Mouse (Mus musculus): ENCODE measurements around the gene Cyp2b10.
"Not testable (repeated sequence)": the region's sequence is repeated elsewhere in the genome, so short reads cannot be mapped to it uniquely, and the experiment has no call there.

Gene Cyp2b10

DNA sequence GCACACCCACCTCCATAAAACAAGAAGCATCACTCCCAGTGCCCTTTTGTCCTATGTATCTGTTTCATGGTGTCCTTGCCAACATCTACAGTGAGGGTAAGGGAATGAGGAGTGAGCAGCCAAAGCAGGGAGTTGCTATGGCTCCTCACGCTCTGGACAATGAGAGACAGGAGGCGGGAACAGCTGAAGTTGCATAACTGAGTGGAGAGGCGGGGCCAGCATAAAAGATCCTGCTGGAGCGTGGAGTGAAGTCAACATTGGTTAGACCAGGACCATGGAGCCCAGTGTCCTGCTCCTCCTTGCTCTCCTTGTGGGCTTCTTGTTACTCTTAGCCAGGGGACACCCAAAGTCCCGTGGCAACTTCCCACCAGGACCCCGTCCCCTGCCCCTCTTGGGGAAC is at the start of gene Cyp2b10:
Gene Cyp2b10 (plus strand): TSS at position 210 of the 400 bp plus-strand sequence.
- DNase-seq (ENCODE audit: low read depth, low spot score): no peak

DNA sequence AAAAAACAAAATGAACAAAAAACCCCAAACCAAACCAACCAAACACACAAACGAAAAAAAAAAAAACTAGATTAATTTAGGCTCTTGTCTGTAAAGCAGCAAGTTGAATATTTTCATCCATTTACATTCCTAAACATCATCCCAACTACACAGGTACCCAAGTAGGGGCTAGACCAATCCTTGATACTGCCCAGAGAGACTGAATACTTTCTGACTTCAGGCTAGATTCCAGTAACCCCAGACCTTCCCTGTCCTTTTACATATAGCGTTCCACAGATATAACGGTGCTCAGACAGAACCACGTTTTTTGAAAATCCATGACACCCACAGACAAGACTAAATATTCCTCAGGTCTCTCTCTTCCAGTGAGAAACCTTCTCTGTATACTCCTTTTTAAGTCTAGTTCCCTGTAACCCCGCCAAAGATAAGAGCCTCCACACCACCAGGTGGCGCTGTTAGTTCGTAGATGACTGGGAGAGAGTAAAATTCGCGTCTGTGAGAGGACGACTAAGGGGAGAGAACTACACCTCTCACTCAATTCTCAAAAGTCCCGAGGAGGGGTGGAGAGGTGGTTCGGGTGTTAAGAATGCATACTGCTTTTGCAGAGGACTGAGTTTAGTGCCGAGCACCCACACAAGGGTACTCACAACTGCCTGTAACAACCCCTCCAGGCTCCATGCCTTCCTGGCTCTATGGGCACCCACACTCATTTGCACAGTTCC is 49.5 kb upstream of the Cyp2b10 start:
- DNase-seq (ENCODE audit: low read depth, low spot score): peak; percentile 90

GRCm38 (mm10) chr7:25848444-25848812 is 49.0 kb upstream of the Cyp2b10 start:
- peak; percentile 27 for DNase-seq (ENCODE audit: low read depth, low spot score)

GRCm38 (mm10) chr7:25855082-25855481 is 42.3 kb upstream of the Cyp2b10 start:
- peak; percentile 36 for DNase-seq (ENCODE audit: low read depth, low spot score)

DNA sequence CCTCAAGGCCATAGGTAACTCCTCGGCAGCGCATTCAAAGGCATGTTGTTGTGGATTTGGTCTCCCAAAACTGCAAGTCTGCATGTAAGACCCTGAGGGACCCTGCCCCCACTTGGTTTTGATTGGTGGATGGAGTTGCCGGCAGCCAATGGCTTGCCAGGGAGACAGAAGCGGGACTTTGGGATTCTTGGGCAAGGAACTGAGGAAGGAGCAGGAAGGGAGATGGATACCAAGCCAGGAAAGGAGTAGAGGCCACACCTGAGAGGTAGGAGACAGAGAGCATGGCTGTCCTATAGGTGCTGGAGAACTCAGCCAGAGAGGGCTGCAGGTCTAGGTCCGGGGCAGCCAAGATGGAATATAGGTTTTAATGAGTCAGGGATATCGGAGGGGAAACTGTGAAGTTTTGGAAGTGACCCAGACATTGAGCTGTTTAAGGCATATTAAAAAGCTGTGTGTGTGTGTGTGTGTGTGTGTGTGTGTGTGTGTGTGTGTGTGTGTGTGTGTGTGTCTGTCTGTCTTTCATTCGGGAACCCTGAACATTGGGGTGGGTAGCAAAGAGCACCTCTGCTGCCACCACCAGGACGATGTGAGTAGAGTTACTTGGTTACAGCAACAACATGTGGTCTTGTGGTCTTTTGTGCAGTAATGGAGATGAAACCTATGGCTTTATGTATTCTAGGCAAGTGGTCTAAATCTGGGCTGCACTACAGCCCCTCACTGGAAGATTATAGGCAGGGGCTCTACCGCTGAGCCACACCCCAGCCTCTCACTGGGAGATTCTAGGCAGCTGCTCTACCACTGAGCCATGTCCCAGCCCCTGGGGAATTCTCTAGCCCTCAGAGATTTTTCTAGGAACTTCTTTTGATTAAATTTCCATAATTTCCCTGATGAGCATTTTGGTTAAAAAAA is 37.2 kb upstream of the Cyp2b10 start:
- DNase-seq (ENCODE audit: low read depth, low spot score): peak; percentile 54

- DNase-seq (ENCODE audit: low read depth, low spot score): no peak
Measured at GRCm38 (mm10) chr7:25862365-25862764, 35.1 kb upstream of the Cyp2b10 start.

DNA sequence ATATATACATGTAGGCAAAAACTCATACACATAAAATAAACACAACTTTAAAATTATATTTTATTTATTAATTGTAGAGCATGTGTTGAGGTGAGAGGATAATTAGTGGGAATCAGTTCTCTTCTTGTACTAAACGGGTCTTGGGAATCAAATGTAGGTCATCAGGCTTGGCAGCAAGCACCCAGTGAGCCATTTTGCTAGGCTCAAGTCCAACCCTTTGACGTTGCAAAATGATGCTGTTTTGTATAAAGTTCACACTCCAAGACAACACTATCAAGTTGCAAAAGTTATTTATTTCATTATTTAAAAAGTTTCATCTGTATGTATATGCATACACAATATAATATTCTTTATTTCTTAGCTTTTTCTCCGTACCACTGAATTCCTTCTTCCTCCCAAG is 33.7 kb upstream of the Cyp2b10 start:
- no peak for DNase-seq (ENCODE audit: low read depth, low spot score)

GRCm38 (mm10) chr7:25864861-25865260 is 32.6 kb upstream of the Cyp2b10 start:
- no peak for DNase-seq (ENCODE audit: low read depth, low spot score)

DNA sequence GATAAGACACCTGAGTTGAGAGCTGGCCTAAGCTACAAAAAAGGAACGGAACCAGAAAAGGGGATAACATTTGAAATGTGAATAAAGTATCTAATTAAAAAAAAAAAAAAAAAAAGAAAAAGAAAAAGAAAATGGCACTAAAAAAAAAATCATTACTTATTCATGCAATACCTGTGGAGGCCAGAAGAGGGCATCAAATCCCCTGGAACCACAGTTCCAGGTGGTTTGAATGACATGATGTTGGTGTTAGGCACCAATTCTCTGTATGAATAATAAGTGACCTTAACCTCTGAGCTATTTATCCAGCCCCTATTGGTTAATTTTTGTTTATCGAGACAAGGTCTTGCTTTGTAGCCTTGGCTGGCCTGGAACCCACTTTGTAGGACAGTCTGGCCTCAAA is 27.6 kb upstream of the Cyp2b10 start:
- peak; percentile 10 for DNase-seq (ENCODE audit: low read depth, low spot score)

GRCm38 (mm10) chr7:25872624-25873023 is 24.8 kb upstream of the Cyp2b10 start:
- DNase-seq (ENCODE audit: low read depth, low spot score): no peak

- DNase-seq (ENCODE audit: low read depth, low spot score): no peak
Measured at GRCm38 (mm10) chr7:25878735-25879134, 18.7 kb upstream of the Cyp2b10 start.

DNA sequence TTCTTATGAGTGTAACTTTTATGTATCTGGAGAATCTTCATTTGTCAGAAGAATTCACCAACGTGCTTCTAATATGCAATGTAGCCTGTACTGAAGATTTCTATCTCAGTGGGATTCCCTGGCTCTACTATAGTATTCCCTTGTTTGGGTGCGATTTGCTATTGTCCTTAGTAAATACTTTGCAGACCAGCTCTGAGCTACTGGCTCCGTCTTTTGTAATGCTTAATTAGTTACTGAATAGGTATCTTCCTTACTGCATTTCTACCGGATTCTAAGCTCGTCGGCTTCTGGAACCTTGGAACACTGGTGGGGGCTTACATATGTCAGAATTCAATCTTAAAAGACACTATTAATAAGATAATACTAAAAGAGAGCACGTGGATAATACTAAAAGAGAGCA is 16.7 kb upstream of the Cyp2b10 start:
- DNase-seq (ENCODE audit: low read depth, low spot score): not testable (repeated sequence)

GRCm38 (mm10) chr7:25884272-25884671 is 13.1 kb upstream of the Cyp2b10 start:
- no peak for DNase-seq (ENCODE audit: low read depth, low spot score)

DNA sequence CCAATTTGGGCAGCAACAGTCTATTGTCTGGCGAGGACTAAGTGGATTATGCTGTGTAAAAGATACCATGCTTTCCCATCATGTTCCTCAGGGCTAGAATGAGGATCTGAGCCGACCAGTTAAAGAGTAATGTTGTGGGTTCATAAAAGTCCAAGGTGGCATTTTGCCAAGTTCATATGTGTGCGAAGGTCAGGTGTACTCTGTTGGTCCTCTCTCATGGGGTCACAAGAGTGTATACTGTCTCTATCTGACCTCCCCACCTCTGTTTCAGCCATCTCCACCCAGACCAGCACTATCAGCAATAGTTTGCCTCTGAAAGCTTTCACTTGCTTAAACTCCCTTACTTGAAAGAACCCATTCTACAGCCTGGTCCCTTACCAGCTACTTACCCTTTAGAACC is 9.7 kb upstream of the Cyp2b10 start:
- no peak for DNase-seq (ENCODE audit: low read depth, low spot score)

DNA sequence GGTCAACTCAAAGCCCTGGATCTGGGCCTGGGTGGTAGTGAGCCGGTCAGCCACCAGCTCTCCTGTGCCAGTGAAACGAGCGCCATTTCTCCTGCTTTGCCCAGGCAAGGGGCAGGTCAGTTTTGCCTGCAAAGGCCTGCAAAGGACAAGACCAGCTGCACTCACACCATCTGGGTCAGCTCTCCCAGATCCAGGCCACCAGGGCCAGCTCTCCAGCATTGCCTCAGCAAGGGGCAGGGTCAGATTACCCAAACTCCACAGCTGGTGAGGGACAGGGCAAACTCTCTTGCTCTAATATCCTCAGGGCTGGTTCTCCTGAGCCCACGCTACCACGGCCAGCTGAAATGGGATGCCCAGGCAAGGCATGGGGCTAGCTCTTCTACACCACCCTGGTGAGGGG is 4.3 kb upstream of the Cyp2b10 start:
- no peak for DNase-seq (ENCODE audit: low read depth, low spot score)

DNA sequence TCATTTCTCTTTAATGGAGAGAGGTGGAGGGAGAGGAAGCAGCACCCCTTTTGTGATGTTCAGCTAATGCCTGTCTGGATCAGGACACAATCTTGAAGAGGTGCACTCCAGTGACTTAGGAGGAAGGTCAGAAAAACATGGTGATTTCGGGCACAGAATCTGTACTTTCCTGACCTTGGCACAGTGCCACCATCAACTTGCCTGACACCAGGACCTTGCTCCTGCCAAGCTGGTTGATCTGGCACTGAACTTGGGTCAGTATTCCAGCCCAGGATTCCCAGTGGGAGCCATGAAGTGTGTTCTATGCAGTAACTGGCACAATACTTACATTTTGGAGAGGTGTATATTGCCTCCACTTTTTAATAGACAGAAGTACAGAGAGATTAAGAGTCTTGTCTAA is 2.3 kb upstream of the Cyp2b10 start:
- DNase-seq (ENCODE audit: low read depth, low spot score): no peak

DNA sequence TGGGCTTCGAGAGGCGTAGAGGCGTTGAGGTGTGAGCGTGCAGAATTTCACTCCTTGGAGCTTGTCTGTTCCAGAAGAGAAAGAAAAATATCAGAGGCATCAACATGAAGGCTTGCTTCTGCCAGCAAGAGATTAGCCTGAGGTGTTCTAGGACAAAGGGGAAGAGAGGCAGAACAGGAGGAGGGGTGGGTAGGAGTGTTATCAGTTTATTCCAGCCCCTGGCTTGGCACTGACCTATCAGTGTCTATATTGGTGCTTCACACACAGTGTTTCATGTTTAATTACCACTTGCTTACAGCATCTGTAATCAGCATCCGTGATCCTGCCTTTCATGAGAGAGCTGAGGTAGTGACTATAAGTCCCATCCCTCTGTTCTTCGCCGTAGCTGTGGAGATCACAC is 644 bp downstream of the Cyp2b10 start:
- no peak for DNase-seq (ENCODE audit: low read depth, low spot score)

DNA sequence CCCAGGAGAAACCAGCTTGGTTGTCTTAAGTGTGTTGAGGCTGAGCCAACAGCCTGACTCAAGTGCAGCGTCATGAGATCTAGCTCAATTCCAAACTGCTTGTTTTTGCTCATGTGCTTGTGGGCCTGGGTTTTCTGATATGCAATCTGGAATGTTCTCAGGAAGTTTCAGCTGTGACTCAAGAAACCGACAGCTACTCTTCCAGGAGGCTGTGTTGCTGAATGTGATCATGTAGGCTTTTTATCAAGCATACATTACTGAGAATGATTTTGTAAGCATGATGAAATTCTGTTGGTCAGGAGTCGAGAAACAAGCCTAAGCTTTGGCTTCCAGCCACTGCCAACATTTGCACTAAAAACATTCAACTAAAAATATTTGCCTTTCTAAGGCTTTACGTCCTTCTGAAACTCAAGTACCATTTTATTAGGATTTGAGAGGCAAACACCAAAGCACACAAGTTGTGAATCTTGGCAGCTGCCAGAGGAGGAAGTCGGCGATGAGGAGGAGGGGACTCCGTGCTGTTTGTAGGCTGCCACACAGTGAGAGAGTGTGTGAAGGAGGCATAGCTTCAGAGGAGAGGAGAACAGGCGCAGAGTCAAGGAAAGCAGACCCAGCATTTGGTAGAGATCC is 4.8 kb downstream of the Cyp2b10 start:
- no peak for DNase-seq (ENCODE audit: low read depth, low spot score)

DNA sequence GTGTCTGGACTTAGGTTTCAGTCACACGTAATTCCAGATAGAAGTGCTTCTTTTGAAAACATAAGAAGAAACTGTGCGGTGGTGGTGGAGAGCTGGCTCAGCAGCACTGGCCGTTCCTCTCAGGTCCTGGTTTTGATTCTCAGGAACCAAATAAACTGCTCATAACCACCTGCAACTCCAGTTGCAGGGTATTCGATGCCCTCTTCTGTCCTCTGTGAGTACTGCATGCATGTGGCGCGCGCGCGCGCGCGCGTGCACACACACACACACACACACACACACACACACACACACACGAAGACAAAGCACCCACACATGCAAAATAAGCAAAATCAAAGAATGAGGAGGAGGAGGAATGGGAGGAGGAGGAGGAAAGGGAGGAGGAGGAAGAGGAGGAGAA is 5.7 kb downstream of the Cyp2b10 start:
- DNase-seq (ENCODE audit: low read depth, low spot score): no peak

GRCm38 (mm10) chr7:25904066-25904465 is 6.6 kb downstream of the Cyp2b10 start:
- DNase-seq (ENCODE audit: low read depth, low spot score): peak; percentile 36

DNA sequence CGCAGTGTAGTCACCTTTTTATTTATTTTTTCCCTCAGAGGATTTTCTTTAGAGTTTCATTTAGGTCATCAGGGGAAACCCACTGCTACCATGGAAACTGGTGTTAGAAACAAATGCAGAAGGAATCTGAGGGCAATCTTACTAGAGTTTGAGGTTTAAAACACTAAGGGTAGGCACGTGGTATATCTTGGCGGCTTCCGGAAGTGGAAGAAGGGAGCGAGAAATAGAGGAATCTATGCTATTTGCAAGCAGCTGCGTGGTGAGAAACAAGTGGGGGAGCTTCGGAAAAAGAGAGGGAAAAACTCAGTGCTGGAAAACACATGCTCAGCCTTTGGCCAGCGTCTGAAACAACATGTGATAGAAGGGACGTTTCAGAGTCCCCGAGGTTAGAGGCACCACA is 7.1 kb downstream of the Cyp2b10 start:
- DNase-seq (ENCODE audit: low read depth, low spot score): no peak

DNA sequence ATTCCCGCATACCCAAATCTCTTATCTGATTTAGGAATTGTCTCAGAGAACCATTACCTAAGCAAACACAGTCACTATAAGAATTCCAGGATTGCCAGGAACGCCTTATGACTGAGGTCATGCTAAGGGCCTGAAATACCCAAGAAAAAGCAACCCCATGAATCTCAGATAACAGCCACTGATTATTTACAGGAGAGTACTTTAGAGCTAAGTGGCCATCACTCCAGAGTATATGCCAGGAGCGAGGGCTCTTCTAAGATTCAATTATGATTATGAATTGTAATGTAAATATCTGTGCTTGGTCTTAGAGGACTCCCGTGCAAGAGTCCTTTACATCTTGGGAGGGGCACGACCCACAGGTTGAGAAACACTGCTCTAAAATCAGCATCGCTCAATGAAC is 10.0 kb downstream of the Cyp2b10 start:
- no peak for DNase-seq (ENCODE audit: low read depth, low spot score)
